Mouse (Mus musculus) ES-E14 (cell line): ENCODE results near the gene Spsb1. TPM values are rescaled to one million over a fixed set of nuclear protein-coding genes. Genes with fewer than 3 reads are reported as not detected.

ENCODE experiments used
- DNase-seq: peaks from one replicate; pipeline ENCODE4 v3.0.0-alpha.2; 2013; ENCODE audit warnings: low read depth, low spot score
- H3K27ac ChIP-seq: 2 replicates; pipeline ENCODE4 v1.5.1; 2012; ENCODE audit warnings: low read depth, mild to moderate bottlenecking, low read length, moderate library complexity, mixed read lengths; ENCODE audit not compliant: poor library complexity, insufficient read depth, severe bottlenecking
- H3K36me3 ChIP-seq: 2 replicates; pipeline ENCODE4 v1.6.1; 2012; ENCODE audit warnings: mild to moderate bottlenecking, low read length, moderate library complexity, mixed read lengths; ENCODE audit not compliant: control insufficient read depth, poor library complexity, insufficient read depth, severe bottlenecking
- H3K4me1 ChIP-seq, 2 experiments: fragments of 150-350 bp in 1 of 2; sonication (generic) in 1 of 2; 2 replicates each; pipeline ENCODE4 v1.6.1; 2012; ENCODE audit warnings: low read length in 2 of 2, mild to moderate bottlenecking in 1 of 2, mixed read lengths in 1 of 2; ENCODE audit not compliant: control insufficient read depth in 2 of 2, insufficient read depth in 2 of 2, poor library complexity in 1 of 2
- H3K4me3 ChIP-seq, 2 experiments: fragments of 150-350 bp in 1 of 2; sonication (generic) in 1 of 2; 2 replicates each; pipeline ENCODE4 v1.5.1; 2012; ENCODE audit warnings: low read length in 2 of 2, low read depth in 1 of 2, mild to moderate bottlenecking in 1 of 2, mixed read lengths in 1 of 2; ENCODE audit not compliant: insufficient read depth in 1 of 2, poor library complexity in 1 of 2, severe bottlenecking in 1 of 2
- H3K9ac ChIP-seq: 2 replicates; pipeline ENCODE4 v1.6.1; 2012; ENCODE audit warnings: low read depth, mild to moderate bottlenecking, low read length, mixed read lengths; ENCODE audit not compliant: poor library complexity, insufficient read depth, severe bottlenecking
- H3K9me3 ChIP-seq: fragments of 150-350 bp; sonication (generic); 2 replicates; pipeline ENCODE4 v1.6.1; 2012; ENCODE audit warnings: low read depth, mild to moderate bottlenecking, low read length; ENCODE audit not compliant: control insufficient read depth, insufficient read depth
- CHD2 ChIP-seq: IDR thresholded peaks from 2 replicates; pipeline ENCODE4 v1.6.1; 2014; ENCODE audit warnings: mild to moderate bottlenecking, low read depth, low read length, inconsistent platforms
- HCFC1 ChIP-seq: IDR thresholded peaks from 2 replicates; pipeline ENCODE4 v1.6.1; 2012; ENCODE audit warnings: low read length, inconsistent platforms, borderline replicate concordance; ENCODE audit not compliant: insufficient read depth
- MAFK ChIP-seq: IDR thresholded peaks from 2 replicates; pipeline ENCODE4 v1.6.1; 2014; ENCODE audit warnings: mild to moderate bottlenecking, low read depth, low read length, inconsistent platforms; ENCODE audit not compliant: insufficient read depth
- ZC3H11A ChIP-seq: IDR thresholded peaks from 2 replicates; pipeline ENCODE4 v1.6.1; 2012; ENCODE audit warnings: low read depth, mild to moderate bottlenecking, inconsistent platforms, low read length, borderline replicate concordance
- ZNF384 ChIP-seq: IDR thresholded peaks from 2 replicates; pipeline ENCODE4 v1.6.1; 2012; ENCODE audit warnings: low read depth, low read length, inconsistent platforms
- in situ Hi-C, 2 experiments: fragments of 600-800 bp; cut with MboI; formaldehyde crosslinking; loops; one replicate each; pipeline ENCODE4 v1.15.1; 2025; ENCODE audit warnings: low sequenced_read_pairs in 2 of 2, inconsistent platforms in 1 of 2; ENCODE audit not compliant: unreplicated experiment in 2 of 2
- total RNA-seq: library from RNA; depleted of rRNA; stranded (reverse); fragments of 300-350 nt; gene quantifications from 2 replicates; pipeline ENCODE4 v1.2.3, GENCODE M21; 2012

Spsb1 gene
- total RNA-seq, 1 experiment: 12.0 TPM

GRCm38 (mm10) chr4:149858584-149858983 lies 96.3 kb downstream of the Spsb1 start:
- H3K9ac ChIP-seq: no peak overlapping the region
- no peak for DNase-seq
- H3K4me3 ChIP-seq: no peak overlapping the region
- peaks cover 0 to 4% of the 10 kb centered on the region in 2 experiments; a peak in 2 of 4 replicates for H3K4me1 ChIP-seq
- H3K9me3 ChIP-seq: no peaks in the 10 kb centered on the region
- no peak overlapping the region for H3K27ac ChIP-seq
- in situ Hi-C loops: no loop called here
- H3K36me3 ChIP-seq: no peaks in the 10 kb centered on the region
- TF ChIP-seq MAFK (no peak), HCFC1 (no peak), CHD2 (no peak), ZNF384 (no peak), ZC3H11A (no peak)

GRCm38 (mm10) chr4:149858097-149858496 lies 96.7 kb downstream of the Spsb1 start:
- in situ Hi-C loops: no loop called here
- no peak for DNase-seq
- TF ChIP-seq HCFC1: no peak
- no peak for TF ChIP-seq ZNF384
- no peak for TF ChIP-seq ZC3H11A
- no peak for TF ChIP-seq MAFK
- no peak for TF ChIP-seq CHD2
- H3K27ac ChIP-seq: no peak overlapping the region
- H3K4me1 ChIP-seq: peaks cover 0 to 4% of the 10 kb centered on the region in 2 experiments; a peak in 2 of 4 replicates
- no peaks in the 10 kb centered on the region for H3K36me3 ChIP-seq
- no peaks in the 10 kb centered on the region for H3K9me3 ChIP-seq
- H3K4me3 ChIP-seq: no peak overlapping the region
- H3K9ac ChIP-seq: no peak overlapping the region

DNA sequence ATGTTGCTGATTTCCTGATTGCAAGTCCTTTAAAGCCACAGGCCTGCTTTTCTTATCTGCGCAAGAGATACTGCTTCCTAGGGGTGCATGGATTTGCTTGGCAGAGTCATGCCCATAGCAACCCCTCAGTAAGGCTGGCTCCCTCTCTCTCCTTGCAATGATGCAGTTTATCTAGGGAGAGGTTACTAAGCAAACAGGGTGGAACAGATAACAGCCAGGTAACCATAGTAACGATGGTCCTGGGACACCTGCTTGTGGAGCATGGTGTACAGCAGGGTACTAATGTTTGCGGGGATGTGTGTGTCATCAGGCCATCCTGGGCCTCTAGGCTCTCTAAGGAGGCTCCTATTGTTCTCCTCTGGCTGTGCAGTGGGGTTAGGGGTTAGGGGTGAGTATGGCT lies 97.2 kb downstream of the Spsb1 start:
- TF ChIP-seq ZC3H11A: no peak
- no peak for TF ChIP-seq ZNF384
- no peak overlapping the region for H3K27ac ChIP-seq
- H3K4me1 ChIP-seq: peaks cover 0 to 4% of the 10 kb centered on the region in 2 experiments; a peak in 2 of 4 replicates
- in situ Hi-C loops: no loop called here
- H3K9me3 ChIP-seq: no peaks in the 10 kb centered on the region
- no peak for DNase-seq
- no peaks in the 10 kb centered on the region for H3K36me3 ChIP-seq
- no peak overlapping the region for H3K4me3 ChIP-seq
- no peak overlapping the region for H3K9ac ChIP-seq

- no peak for DNase-seq
- TF ChIP-seq ZNF384 (no peak), HCFC1 (no peak), MAFK (no peak)
- Histone ChIP-seq H3K27ac (no peak overlapping the region), H3K9ac (peak overlapping the region; percentile 68; the same call in 1 of the 2 replicates), H3K4me1 (peaks cover 0 to 4% of the 10 kb centered on the region in 2 experiments; a peak in 2 of 4 replicates), H3K9me3 (no peaks in the 10 kb centered on the region), H3K4me3 (peak overlapping the region in 1 of 2 experiments; percentile 22; a peak in 1 of 4 replicates), H3K36me3 (no peaks in the 10 kb centered on the region)
- in situ Hi-C loops: no loop called here
These were observed 98.7 kb downstream of the Spsb1 start for GRCm38 (mm10) chr4:149855892-149856807.
